9 mouse cellular contexts compared by ENCODE assay signal in the genomic region with DNA sequence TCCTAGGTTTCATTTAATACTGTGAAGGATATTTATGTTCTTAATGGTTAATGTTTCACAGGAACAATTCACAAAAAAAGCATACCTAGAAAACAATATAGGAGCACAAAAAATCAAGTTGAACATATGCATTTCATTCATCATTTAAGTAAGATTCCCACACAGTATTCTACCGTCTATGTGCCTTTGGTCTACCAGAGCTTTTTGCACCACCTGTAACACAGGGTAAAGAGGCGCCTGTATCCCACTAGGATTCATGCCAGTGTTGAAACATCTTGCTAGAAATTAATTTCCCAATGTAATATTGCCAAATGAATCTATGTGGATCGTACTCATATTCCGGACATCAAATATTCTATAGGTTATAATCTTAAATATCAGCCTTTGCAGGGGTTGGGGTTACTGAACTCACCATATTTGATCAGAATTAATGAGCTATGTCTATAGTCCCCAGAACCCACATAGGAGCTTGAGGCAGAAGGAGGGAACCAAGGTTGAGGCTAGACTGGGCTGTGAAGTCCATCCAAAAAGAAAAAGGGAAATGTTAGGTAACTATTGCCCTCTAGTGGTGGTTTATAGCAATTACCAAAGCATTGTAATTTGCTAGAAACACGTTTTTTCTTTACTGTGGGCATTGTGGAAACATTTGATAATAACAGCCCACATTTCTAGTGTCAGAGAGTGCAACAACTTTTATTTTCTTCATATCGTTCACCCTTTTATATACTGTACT.
DNase-seq lines count a peak whose midpoint lies in the region; ATAC-seq and TF ChIP-seq lines count a peak whose summit lies in the region.
"Had no signal": no experiment of that assay in that cellular context is flagged by ENCODE, and none has a peak within 500 bp of the region (broad histone marks: within the 10 kb centered on the region; RNA-seq: fewer than 3 reads in every experiment).

No protein-coding gene starts in this region.

- TF ChIP-seq CTCF in liver, adult 2 months (IDR thresholded peaks at IDR 0.05; ENCODE audit: low read depth, low read length): peak; percentile 54

- no peaks in the 10 kb centered on the region for H3K36me3 ChIP-seq in liver, adult 2 months (ENCODE audit: control insufficient read depth, insufficient read depth, low read length)
- no peaks in the 10 kb centered on the region for H3K36me3 ChIP-seq in liver, embryonic 12.5 days
- H3K36me3 ChIP-seq: heart, embryonic 15.5 days had no signal

- H3K27me3 ChIP-seq in liver, adult 2 months (ENCODE audit: control insufficient read depth, insufficient read depth, low read length): no peaks in the 10 kb centered on the region
- no peaks in the 10 kb centered on the region for H3K27me3 ChIP-seq in liver, embryonic 12.5 days (replicated peaks)
- H3K27me3 ChIP-seq: heart, embryonic 15.5 days had no signal

- H3K27ac ChIP-seq in liver, adult 2 months (replicated peaks; ENCODE audit: insufficient read depth, low read depth, low read length): no peak overlapping the region
- no peak overlapping the region for H3K27ac ChIP-seq in liver, embryonic 12.5 days
- H3K27ac ChIP-seq: heart, embryonic 15.5 days had no signal

- no peaks in the 10 kb centered on the region for H3K4me1 ChIP-seq in liver, adult 2 months (ENCODE audit: control insufficient read depth, insufficient read depth, low read length)
- H3K4me1 ChIP-seq in liver, embryonic 12.5 days: no peaks in the 10 kb centered on the region
- H3K4me1 ChIP-seq: heart, embryonic 15.5 days had no signal

- no peaks in the 10 kb centered on the region for H3K9me3 ChIP-seq in liver, embryonic 12.5 days (replicated peaks)
- H3K9me3 ChIP-seq: heart, embryonic 15.5 days had no signal

- no peak overlapping the region for H3K4me3 ChIP-seq in liver, adult 2 months (ENCODE audit: insufficient read depth, low read depth, low read length)
- H3K4me3 ChIP-seq in liver, embryonic 12.5 days: no peak overlapping the region
- H3K4me3 ChIP-seq: heart, embryonic 15.5 days had no signal

- no peak overlapping the region for H3K4me2 ChIP-seq in liver, embryonic 12.5 days
- H3K4me2 ChIP-seq: heart, embryonic 15.5 days had no signal

- 60% methylated on average over 6 of the region's 6 CpGs for WGBS in liver, adult 2 months
- WGBS in liver, embryonic 12.5 days (ENCODE audit: insufficient replicate concordance): 48% methylated on average over 6 of the region's 6 CpGs

- ATAC-seq in CD4-positive, CD25-positive, alpha-beta regulatory T cell, adult 4 months: no peak
- ATAC-seq in liver, embryonic 12.5 days: no peak
- peak; percentile 53 for ATAC-seq in megakaryocyte-erythroid progenitor cell, adult 5-6 weeks (replicated peaks; ENCODE audit: low FRiP score, low TSS enrichment, poor library complexity, severe bottlenecking)

- peak; percentile 5 for DNase-seq in CD4-positive, CD25-positive, alpha-beta regulatory T cell, adult 2 months (ENCODE audit: low read depth, low spot score)
- peak; percentile 41 for DNase-seq in liver, adult 2 months (ENCODE audit: extremely low read depth, low read depth, low spot score)
- DNase-seq in embryo, embryonic 10.5 days (ENCODE audit: low spot score): peak; percentile 77
- no peak for DNase-seq in ovary, postnatal 36 days (ENCODE audit: low spot score)
- DNase-seq in layer of hippocampus, adult 11-12 months (ENCODE audit: low spot score): no peak

- H3K79me2 ChIP-seq in liver, adult 2 months (ENCODE audit: control insufficient read depth, insufficient read depth, low read length): no peaks in the 10 kb centered on the region

- no peak for TF ChIP-seq POLR2A in liver, adult 2 months (IDR thresholded peaks at IDR 0.05; ENCODE audit: extremely low read depth, insufficient read depth, low read length)

- H3K9ac ChIP-seq in liver, adult 2 months (ENCODE audit: low read depth, low read length): no peak overlapping the region
- no peak overlapping the region for H3K9ac ChIP-seq in liver, embryonic 12.5 days
- H3K9ac ChIP-seq: heart, embryonic 15.5 days had no signal

Comparison
In these comparisons a context has a peak if more than half of its experiments do, and no peak if none do; other contexts are left out.
1. DNase-seq: peak in CD4-positive, CD25-positive, alpha-beta regulatory T cell, adult 2 months (single experiment), liver, adult 2 months (single experiment) and embryo, embryonic 10.5 days (single experiment); none in ovary, postnatal 36 days (single experiment) and layer of hippocampus, adult 11-12 months (single experiment).